Mouse (Mus musculus): ENCODE data around the gene Rasgrp1.

The Rasgrp1 gene

DNA sequence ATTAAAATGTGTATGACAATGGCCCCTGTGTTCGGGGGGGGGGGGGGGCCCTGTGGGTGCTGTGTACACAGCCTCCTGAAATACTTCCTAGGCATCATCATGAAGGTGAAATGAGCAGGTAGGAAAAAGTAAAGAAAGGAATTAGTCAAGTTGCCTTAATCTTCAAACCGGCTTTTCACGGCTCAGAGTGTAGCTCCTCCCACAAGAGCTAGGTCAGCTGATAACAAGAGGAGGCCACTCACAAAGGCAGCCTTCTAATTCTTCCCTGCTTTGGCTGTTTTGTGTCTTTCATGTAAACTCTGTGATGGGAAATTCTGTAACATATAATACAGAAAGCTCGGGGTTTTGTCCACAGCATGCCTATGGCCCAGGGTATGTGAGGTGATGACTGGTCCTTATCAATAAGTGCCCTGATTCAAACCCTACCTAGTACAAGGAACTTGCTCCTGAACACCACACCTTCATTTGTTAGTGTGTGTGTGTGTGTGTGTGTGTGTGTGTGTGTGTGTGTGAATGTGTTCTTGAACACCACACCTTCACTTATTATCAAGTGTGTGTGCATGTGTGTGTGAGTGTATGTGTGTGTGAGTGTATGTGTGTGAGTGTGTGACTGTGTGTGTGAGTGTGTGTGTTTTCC is 7.1 kb downstream of the Rasgrp1 start:
- in situ Hi-C loops (cut with MboI, MseI) = no loop called here

DNA sequence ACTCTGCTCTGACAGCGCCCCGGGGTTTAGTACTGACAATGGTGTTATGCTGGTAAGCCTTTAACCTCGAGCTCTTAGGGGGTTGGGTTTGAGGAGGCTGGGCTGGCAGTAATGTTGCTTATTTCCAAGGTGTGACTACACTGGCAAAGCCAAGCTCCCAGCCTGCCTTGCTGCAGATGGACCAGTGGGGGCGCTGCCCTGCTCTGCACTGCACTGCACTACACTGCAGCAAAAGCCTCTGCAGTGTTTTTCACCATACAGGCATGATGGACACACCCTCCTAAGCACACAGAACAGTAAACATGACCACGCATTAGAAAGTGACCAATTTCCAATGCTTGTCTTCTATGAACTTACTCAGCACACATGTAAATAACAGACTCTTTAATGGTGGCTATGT is 11.2 kb downstream of the Rasgrp1 start:
- in situ Hi-C loops (cut with MboI, MseI) = no loop called here

DNA sequence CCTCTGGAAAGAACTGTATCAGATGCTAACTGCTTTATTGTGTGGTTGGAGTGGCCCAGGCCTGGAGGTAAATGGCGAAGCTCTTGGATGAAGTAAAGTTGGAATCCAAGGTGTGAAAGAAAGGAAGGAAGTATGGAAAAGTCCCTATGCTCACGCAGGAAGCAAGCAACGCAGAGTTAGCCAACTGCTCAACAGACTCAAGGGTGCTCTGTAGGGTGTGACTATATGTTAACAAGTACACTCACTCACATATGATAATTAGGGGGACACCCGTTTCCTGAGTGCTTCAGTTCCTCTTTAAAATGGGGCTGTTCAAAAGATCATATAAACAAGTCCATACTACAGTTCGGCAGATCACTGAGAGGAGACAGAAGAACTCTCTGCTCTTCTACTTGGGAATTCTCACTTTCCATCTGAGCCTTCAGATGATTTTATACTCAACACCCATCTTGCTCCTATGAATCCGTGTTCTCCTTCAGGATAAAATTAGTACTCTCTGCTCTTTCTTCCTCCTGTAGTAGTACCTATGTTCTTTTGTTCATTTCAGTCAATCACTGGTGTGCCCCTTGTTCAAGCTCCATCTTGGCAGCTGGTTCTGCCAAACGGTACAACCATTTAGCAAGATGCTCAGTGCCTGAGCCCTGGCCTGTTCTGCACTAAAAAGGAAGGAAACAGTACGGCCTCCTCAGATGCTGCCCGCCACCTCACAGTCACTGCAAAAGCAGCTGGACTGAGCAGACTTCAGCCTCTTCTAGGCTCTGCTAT is 14.1 kb downstream of the Rasgrp1 start:
- in situ Hi-C loops (cut with MboI, MseI) = loop anchor here in 1 of 2 experiments (10.0 kb wide), 1 partner anchor 194 kb away; no protein-coding TSS in a partner anchor

DNA sequence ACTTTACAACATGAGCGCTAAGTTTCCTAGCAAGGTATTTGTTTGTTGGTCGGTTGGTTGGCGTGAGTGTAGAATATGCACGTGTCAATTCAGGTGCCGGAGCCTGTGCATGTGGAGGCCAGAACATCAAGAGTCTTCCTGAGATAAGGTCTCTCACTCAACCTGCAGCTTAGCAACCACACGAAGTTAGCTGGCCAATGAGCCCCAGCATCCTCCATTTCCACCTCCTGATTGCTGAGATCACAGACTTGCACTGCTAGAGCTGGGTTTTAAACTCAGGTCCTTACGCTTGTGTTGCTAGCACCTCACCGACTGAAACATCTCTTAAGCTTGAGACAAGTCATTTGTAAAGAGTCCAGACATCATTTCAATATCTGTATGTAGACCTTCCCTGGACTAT is 20.4 kb downstream of the Rasgrp1 start:
- in situ Hi-C loops (cut with MboI, MseI) = loop anchor here in 1 of 2 experiments (10.0 to 25.0 kb wide), 2 partner anchors 188 to 1065 kb away; partner anchors contain the start of gene Eif2ak4

DNA sequence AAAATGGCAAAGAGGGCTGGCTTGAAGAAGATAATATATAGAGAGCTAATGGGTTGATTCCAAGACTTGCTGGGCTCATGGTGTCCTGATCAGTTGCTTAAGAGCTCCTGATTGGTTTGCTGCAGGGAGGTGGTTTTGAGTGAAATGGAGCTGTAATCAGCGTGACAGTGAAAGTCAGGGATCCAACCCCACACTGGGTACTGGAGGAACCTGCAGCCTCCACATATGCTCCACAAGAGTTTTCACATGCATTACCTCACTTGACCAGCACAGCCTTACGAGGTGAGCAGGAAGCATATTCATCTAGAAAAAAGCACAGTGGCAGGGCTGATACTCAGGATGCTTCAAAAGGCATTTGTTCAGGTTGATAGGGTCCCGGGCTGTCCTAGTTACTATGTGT is 21.6 kb downstream of the Rasgrp1 start:
- in situ Hi-C loops (cut with MboI, MseI) = loop anchor here in 1 of 2 experiments (10.0 to 25.0 kb wide), 2 partner anchors 186 to 1066 kb away; partner anchors contain the start of gene Eif2ak4

DNA sequence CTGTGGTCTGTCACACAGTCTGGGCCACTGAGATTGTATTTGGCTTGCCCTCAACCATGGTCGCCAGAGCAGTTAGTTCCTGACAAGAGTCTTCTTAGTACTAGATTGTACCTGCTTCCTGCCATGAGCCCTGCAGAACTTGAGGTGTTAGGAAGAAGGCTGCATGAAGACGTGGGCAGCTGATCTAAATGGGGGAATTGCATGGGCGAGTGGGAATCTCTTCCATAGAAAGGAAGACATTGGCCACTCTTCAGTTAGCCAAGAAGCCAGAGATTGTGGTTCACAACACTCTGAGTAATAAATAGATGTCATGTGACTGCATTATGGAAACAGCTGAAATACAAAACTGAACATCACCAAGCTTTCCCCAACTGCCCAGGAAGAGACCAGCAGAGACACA is 23.8 kb downstream of the Rasgrp1 start:
- in situ Hi-C loops (cut with MboI, MseI) = loop anchor here in 1 of 2 experiments (25.0 kb wide), 1 partner anchor 1068 kb away; the partner anchor contains the start of gene Eif2ak4

DNA sequence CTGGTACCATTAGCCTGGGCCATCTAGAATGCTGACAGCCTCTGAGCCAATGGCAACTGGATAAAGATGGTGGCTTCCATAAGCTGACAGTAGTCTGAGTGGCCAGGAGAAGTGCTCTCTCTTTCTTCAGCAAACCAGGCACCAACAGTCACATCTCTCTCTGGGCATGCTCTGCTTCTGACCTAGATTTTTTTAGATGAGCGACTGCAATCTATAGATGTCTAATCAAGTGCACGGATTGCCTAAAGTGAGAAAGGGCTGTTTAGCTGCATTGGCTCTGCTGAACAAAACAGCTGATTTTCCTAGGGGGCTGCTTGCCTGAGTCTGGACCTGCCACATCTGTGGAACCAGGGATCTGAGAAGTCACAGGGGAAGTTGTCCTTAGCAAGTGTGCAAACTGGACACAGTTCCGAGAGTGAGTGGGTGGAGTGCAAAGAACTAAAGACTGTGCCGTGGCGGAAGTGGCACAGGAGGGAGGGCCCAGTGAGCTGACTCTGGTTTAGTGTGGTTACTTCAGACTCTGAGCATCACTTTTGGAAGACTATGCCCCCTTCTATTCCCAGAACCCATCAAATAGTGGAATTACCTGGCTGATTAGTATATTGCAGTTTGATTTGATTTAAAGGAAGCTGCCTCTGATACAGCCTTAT is 29.1 kb downstream of the Rasgrp1 start:
- in situ Hi-C loops (cut with MboI, MseI) = loop anchor here in 1 of 2 experiments (25.0 kb wide), 1 partner anchor 1074 kb away; the partner anchor contains the start of gene Eif2ak4

DNA sequence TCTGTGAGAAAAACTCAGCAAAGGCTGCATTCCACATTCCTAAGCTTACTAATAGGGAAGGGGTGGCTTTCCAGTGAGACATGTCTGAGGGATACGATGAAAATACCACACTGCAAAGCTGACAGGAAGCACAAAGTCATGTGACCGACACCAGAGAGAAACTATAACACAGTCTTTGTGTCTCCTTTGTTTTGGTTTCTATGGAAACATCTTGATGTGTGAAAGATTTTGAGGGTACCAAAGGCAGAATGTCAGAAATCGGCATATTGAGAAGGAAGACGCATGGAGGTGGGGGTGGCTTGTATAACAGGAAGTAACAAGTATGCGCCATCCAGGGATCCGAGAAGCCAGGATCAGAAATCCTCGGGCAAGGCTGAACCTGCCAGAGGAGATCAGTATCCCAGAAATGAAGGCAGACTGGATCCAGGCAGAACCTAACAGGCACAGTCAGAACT is 30.3 kb downstream of the Rasgrp1 start:
- in situ Hi-C loops (cut with MboI, MseI) = loop anchor here in 1 of 2 experiments (25.0 kb wide), 1 partner anchor 1075 kb away; the partner anchor contains the start of gene Eif2ak4

DNA sequence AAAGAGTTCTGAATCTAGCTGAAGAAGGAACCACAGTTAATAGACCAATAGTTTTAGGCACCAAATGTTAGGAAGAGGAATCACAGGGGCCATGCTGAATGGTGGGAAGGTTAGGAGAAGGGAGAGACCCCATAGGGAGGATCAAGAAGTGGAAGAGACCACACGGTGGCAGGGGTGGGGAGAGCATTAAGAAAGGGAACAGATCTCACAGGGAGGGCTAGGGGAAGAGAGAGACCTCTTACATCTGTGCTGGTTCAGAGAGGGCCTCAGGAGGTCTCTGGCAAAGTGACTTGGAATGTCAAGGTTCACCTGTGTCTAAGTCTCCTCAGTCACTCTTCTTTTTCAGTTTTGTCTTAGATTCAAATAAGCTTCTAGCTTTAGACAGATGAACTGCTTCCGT is 30.8 kb downstream of the Rasgrp1 start:
- in situ Hi-C loops (cut with MboI, MseI) = loop anchor here in 1 of 2 experiments (25.0 kb wide), 1 partner anchor 1075 kb away; the partner anchor contains the start of gene Eif2ak4

DNA sequence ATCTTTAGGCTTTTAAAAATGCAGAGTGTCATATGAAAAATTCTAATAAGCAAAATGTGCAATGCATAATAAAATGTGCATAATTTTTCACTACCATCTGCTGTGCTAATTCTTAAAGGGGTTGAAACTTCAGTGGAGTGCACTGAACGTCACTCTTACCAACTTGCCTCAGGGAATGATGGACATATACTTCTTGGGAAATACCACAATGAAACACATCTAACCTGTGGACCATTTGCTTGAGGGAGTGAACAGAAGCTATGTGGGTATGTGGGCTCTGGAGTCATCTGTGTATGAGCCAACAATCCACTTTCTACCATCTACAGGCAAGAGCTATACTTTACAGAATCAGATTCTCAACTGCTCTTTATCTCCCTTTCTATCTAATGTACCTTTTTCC is 31.5 kb downstream of the Rasgrp1 start:
- in situ Hi-C loops (cut with MboI, MseI) = loop anchor here in 1 of 2 experiments (25.0 kb wide), 1 partner anchor 1076 kb away; the partner anchor contains the start of gene Eif2ak4

DNA sequence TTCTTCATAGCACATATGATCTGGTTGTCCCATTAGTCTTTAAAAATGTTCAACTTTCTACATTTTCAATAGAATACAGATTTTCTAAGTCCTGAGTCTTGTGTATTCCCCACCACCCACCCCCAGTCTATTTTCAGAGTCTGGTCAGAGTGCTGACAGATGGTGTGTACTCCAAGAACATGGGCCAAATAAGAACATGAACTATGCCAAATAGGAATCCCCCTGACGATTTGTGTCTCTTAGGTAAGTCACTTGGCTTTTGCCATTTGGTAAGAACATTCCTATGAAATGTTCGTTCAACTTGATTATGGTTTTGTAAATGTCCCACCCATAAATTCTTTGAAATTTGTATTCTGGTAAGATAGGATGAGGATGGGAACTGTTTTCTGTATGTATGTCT is 33.8 kb downstream of the Rasgrp1 start:
- in situ Hi-C loops (cut with MboI, MseI) = loop anchor here in 1 of 2 experiments (25.0 kb wide), 1 partner anchor 1078 kb away; the partner anchor contains the start of gene Eif2ak4

DNA sequence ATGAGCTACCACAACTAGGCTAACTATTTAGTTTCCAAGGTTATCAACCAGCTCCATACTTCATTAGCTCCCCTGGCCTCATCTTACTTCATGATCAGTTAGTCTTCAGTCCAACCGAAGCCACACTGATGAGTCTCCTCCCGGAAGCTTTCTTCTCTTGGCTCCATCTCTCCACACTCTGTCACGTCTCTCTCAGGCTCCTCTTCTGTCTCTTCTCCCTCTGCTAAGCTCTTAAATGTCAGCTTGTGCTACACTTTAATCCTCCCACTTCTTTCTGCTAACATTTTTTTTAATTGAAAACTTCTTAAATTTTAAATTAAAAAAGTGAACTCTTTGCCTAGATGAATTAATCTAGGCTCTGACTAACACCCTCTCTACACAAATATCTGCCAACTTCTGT is 34.8 kb downstream of the Rasgrp1 start:
- in situ Hi-C loops (cut with MboI, MseI) = loop anchor here in 1 of 2 experiments (25.0 kb wide), 1 partner anchor 1079 kb away; the partner anchor contains the start of gene Eif2ak4

DNA sequence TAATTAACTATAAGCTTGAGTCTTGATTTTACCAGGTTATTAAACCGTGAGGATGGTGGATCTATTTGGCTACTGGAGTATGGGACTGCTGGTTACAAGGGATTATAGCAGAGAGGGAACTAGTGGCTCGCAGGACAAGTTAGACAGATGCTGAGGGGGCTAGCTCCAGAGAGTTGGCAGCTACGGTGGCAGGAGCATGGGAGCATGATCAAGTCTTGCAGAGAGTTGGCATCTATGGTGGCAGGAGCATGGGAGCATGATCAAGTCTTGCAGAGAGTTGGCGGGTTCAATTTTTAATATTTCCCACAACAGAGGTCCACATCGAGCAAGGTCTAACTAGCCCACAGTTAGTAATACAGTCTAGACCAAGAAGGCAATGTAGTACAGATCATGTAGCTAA is 37.9 kb downstream of the Rasgrp1 start:
- in situ Hi-C loops (cut with MboI, MseI) = loop anchor here in 1 of 2 experiments (25.0 kb wide), 1 partner anchor 1082 kb away; the partner anchor contains the start of gene Eif2ak4

DNA sequence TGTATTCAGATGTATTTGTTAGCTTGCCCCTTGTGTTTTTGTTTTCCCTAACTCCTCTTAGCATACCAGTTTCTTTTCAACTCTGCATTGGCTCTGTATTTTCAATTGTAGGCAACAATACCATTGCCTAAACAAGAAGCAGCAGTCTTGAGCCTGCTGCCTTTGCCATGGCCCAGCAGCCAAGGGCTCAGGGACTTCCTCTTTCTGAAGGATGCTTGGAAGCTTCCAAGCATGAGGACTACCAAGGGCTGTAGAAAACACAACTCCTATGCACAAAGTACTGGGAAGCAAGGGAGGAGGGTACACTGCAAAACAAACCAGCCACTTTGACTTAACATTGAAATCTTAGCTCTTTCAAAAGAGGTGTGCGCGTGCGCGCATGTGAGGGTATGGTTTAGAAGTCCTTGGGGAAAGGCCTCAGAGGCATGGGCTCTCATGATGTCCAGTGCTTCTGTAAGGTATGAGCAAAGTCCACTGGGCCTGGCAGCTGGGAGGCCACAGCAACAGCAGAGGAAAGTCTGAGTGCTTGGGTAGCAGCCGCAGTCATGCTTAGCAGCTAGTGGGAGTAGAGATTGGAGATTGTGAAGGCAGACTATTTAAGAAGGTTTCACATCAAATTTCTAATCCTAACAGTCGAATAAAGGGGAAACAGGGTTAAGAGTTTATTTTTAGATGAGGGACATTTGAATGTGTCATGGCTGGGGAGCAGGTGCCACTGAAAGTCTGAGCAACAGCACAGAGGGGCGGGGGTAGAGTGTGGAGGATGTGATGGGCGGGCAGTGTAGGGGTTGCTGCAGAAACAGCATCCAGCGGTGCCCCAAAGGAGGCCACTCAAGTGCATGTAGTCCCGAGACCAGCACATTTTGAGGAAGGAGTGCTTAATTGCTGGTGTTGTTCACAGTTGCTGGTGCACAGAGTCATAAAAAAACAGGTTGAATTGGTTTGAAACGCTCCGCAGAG is 39.1 kb downstream of the Rasgrp1 start:
- in situ Hi-C loops (cut with MboI, MseI) = loop anchor here in 1 of 2 experiments (25.0 kb wide), 1 partner anchor 1084 kb away; the partner anchor contains the start of gene Eif2ak4

DNA sequence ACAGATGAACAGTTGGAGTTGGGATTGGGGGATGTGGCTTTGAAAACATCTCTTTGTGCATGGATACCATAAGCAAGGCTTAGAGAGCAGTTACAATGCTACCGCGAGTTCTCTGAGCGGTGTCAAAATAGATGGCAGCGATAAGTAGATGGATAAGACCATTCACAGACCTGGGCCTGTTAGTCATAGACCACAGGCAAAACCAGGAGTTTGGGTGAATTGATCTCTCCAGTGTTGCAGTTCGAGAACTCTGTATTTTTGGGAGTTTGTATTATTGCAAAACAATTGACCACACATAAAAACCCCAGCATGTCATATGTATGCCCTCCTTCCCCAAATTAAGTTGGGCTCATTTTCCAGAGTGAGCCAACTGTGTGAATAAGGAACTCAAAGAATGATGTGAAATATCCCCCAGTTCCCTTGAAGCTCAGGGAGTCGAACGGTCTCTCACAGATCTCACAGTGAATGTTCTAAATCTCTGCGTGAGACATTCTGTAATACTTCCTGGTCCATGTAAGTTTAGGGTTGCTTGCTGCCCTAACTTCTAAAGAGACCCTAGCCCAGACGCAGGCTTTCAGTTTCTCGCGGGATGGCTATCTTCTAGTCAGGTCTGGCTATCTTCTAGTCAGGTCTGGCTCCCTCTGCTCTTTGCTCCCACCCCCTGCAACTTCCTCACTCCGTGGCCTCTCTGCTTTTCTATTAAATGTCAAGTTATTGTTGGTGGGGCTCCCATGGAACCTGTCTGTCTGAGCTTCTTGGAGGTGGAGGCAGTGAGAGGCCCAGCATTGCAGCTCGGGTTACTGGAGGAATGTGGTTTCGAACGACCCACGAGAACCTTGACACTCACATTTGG is 43.0 kb downstream of the Rasgrp1 start:
- in situ Hi-C loops (cut with MboI, MseI) = loop anchor here in 1 of 2 experiments (25.0 kb wide), 1 partner anchor 1087 kb away; the partner anchor contains the start of gene Eif2ak4

DNA sequence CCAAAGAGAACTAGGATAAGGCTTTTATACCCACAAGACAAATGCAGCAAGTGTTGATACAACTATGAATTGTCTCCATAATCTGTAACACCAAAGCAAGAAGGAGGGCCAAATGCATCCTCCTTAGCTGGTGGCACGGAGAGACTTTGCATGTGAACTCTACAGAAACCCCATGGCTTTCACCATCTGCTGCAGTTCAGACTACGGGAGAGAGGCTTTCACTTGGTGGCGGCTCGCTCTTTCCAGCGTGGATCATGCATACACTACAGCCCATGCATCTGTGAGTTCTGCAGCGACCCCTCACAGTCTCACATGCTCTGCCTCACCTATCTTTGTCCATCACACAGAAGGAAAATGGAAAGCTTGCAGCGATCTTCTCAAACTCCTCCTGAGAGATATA is 54.5 kb downstream of the Rasgrp1 start:
- in situ Hi-C loops (cut with MboI, MseI) = no loop called here

DNA sequence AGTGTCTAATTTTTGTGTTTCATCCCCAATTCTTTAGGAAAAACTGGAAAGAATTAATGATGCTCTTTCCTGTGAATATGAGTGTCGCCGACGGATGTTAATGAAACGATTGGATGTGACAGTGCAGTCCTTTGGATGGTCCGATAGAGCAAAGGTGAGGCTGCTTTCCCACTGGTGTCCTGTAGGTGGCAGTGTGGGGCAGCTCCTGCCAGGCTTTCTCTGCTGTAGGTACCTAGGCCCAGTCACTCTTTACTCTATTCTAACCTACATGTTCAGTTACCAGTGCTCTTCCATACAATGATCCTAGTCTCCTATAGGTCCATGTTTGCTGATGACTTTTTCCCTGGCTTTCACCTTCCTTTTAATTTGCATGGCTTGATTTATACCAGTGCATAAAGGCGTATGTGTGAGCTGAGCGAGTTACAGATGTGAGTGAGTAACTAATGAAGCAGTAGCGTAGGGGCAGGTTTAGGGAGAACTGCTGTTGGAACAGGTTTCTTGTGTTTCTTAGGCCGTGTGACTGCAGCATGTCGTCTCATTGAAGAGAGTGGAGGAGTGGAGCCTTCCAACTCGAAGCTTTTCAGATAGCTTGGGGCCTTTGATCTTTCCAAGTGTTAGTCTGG is 78.9 kb downstream of the Rasgrp1 start:
- in situ Hi-C loops (cut with MboI, MseI) = loop anchor here in 1 of 2 experiments (10.0 kb wide), 1 partner anchor 371 kb away; no protein-coding TSS in a partner anchor

DNA sequence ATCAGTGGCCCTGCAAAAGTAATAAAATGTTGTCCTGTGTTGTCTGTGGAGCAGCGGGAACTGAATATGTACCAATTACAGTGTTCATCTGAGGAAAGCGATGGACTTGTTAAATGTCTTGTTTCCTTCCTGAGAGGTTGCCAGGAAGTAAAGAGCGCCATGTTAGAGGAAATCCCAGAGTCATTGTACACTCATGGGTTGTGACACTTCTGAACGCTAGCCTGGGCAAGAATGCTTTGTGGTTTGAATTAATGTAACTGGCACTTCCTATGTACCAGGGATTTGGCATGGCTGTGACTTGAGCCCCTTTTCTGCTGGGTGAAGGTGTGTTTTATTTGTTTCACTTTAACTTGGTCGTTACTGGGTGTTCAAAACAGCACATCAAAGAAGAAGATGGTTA is 80.6 kb downstream of the Rasgrp1 start:
- in situ Hi-C loops (cut with MboI, MseI) = loop anchor here in 1 of 2 experiments (10.0 kb wide), 1 partner anchor 373 kb away; no protein-coding TSS in a partner anchor

Data from T-helper 17 cell (primary cell).